Mouse (Mus musculus): ENCODE measurements around the gene Elfn2. TPM values are rescaled to one million over a fixed set of nuclear protein-coding genes. Genes with fewer than 3 reads are reported as not detected.

The Elfn2 gene
- polyA plus RNA-seq, 1 experiment from 2014 or later: 6.0 TPM

DNA sequence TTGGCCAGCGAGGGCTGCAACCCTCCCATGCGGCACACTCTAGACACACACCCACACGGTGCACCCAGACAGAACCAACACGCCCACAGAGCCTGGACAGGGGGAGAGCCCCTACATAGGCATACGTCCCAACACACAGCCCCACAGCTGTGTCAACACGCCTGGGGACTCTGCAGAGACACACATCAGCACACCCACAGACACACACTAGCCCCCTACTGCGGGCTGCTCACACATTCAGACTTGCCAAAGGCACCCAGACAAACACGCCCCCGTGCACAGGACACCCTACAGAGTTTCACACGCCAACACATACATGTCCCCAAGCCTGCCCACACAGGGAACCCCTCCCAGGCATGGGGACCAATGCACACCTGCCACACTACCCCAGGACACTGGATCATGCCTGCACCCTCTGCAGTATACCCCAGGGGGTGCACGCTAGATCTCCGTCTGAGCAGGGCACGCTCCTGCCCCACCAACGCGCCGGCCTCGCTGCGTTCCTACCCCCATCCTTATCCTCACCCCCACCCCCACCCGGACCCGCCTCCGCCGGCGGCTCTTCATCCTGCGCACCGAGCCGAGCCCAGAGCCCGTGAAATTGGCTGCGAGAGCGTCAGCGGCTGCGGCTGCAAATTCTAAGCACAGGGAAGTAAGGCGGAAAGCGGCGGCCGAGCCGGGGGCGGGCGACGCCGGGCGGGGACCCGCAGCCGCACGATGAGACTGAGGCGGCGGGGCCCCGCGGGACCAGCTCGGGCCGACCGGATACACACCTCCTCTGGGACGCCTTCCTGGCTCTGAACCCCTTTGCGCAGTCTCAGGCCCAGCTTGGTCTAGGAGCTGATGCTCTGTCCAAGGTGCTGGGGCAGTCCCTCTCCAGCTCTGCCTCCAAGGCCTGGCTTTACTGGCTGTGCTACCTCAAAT lies 6.0 kb downstream of the Elfn2 start:
- peak overlapping the region; percentile 62 for H3K9ac ChIP-seq
- H3K4me1 ChIP-seq (replicated peaks; ENCODE audit: control insufficient read depth, insufficient read depth, low read length): peaks cover 47% of the 10 kb centered on the region
- ATAC-seq (ENCODE audit: low FRiP score): no peak

DNA sequence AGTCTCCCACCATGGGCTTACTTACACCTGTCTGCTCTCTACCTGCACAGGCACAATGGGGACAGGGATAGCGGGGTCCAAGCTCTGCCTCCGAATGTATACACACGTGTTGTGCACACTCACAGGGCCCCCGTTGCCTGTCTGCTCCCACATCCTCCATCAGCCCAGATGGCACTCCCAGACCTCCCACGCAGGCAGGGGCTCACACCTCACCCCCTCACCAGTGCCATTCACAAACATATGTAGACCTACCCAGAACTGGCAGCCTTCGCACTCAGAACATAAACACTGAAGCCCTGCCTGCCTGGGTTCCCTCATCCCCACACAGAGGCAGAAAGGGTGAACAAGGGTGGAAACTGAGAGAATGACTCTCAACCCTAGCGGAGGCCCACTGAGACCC lies 6.6 kb downstream of the Elfn2 start:
- peaks cover 47% of the 10 kb centered on the region for H3K4me1 ChIP-seq (replicated peaks; ENCODE audit: control insufficient read depth, insufficient read depth, low read length)
- H3K4me2 ChIP-seq (replicated peaks): peak overlapping the region; percentile 66
- ATAC-seq (ENCODE audit: low FRiP score) (no peak), DNase-seq (ENCODE audit: low spot score) (no peak)
- no peaks in the 10 kb centered on the region for H3K9me3 ChIP-seq (ENCODE audit: control insufficient read depth, low read length)
- 68% methylated on average over 7 of the region's 7 CpGs for WGBS
- H3K27ac ChIP-seq: no peak overlapping the region
- H3K36me3 ChIP-seq (replicated peaks; ENCODE audit: control insufficient read depth, insufficient read depth): no peaks in the 10 kb centered on the region
- H3K27me3 ChIP-seq (ENCODE audit: control insufficient read depth, insufficient read depth, low read length): peaks cover 22% of the 10 kb centered on the region; the same call in 1 of the 2 replicates
- H3K9ac ChIP-seq: 0 out of 2 replicates have a peak overlapping the region, but pooled peaks have one; percentile 10
- H3K4me3 ChIP-seq (replicated peaks; ENCODE audit: low read length): 0 out of 2 replicates have a peak overlapping the region, but pooled peaks have one; percentile 29

More for the DNA sequence above, 6.0 kb downstream of the Elfn2 start:
- peak overlapping the region; percentile 29 for H3K4me3 ChIP-seq (replicated peaks; ENCODE audit: low read length)
- H3K27ac ChIP-seq: 0 out of 2 replicates have a peak overlapping the region, but pooled peaks have one; percentile 4
- peaks cover 26% of the 10 kb centered on the region; the same call in 1 of the 2 replicates for H3K27me3 ChIP-seq (ENCODE audit: control insufficient read depth, insufficient read depth, low read length)
- DNase-seq (ENCODE audit: low spot score): peak; percentile 41
- no peaks in the 10 kb centered on the region for H3K9me3 ChIP-seq (ENCODE audit: control insufficient read depth, low read length)
- WGBS: 6% methylated on average over 47 of the region's 53 CpGs
- no peaks in the 10 kb centered on the region for H3K36me3 ChIP-seq (replicated peaks; ENCODE audit: control insufficient read depth, insufficient read depth)
- peak overlapping the region; percentile 66 for H3K4me2 ChIP-seq (replicated peaks)

DNA sequence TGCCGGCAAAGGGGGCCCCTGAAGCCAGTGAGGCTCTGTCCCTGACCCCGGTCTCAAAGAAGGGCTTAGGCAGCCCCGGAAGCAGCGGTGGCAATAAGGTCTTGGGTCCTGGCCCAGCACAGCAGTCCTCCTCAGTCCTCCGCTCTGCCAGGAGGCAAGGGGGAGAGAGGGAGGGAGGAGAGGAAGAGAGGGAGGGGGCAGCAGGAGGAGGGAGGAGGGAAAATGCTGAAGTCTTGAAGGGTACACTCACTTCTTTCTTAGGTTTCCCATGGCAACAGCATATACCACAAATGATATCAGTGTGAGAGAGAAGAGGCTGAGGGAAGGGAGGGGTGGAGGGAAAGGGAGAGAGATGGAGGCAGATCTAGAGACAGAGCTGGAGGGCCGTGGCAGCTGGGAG lies 7.9 kb downstream of the Elfn2 start:
- Histone ChIP-seq H3K9me3 (ENCODE audit: control insufficient read depth, low read length) (no peaks in the 10 kb centered on the region), H3K27me3 (ENCODE audit: control insufficient read depth, insufficient read depth, low read length) (peaks cover 17% of the 10 kb centered on the region; the same call in 1 of the 2 replicates), H3K36me3 (replicated peaks; ENCODE audit: control insufficient read depth, insufficient read depth) (no peaks in the 10 kb centered on the region), H3K4me2 (replicated peaks) (peak overlapping the region; percentile 29), H3K4me1 (replicated peaks; ENCODE audit: control insufficient read depth, insufficient read depth, low read length) (peaks cover 47% of the 10 kb centered on the region), H3K27ac (peak overlapping the region; percentile 55; the same call in 1 of the 2 replicates), H3K9ac (peak overlapping the region; percentile 31; the same call in 1 of the 2 replicates), H3K4me3 (replicated peaks; ENCODE audit: low read length) (no peak overlapping the region)
- WGBS: 18% methylated on average over 6 of the region's 6 CpGs
- DNase-seq (ENCODE audit: low spot score): peak; percentile 37
- ATAC-seq (ENCODE audit: low FRiP score): peak; percentile 34

- Histone ChIP-seq H3K9ac (0 out of 2 replicates have a peak overlapping the region, but pooled peaks have one; percentile 31), H3K27me3 (ENCODE audit: control insufficient read depth, insufficient read depth, low read length) (peaks cover 8% of the 10 kb centered on the region; the same call in 1 of the 2 replicates), H3K4me3 (replicated peaks; ENCODE audit: low read length) (no peak overlapping the region), H3K36me3 (replicated peaks; ENCODE audit: control insufficient read depth, insufficient read depth) (no peaks in the 10 kb centered on the region), H3K4me2 (replicated peaks) (peak overlapping the region; percentile 29), H3K27ac (0 out of 2 replicates have a peak overlapping the region, but pooled peaks have one; percentile 55), H3K4me1 (replicated peaks; ENCODE audit: control insufficient read depth, insufficient read depth, low read length) (peaks cover 47% of the 10 kb centered on the region), H3K9me3 (ENCODE audit: control insufficient read depth, low read length) (no peaks in the 10 kb centered on the region)
- peak; percentile 44; the same call in 1 of the 2 replicates for ATAC-seq (ENCODE audit: low FRiP score)
- peak; percentile 68 for DNase-seq (ENCODE audit: low spot score)
- WGBS: 14% methylated on average over 7 of the region's 7 CpGs
Measured at GRCm38 (mm10) chr15:78709767-78710166, 8.8 kb downstream of the Elfn2 start.

- ATAC-seq (ENCODE audit: low FRiP score) (no peak), DNase-seq (ENCODE audit: low spot score) (no peak)
- H3K9ac ChIP-seq: no peak overlapping the region
- H3K27ac ChIP-seq: no peak overlapping the region
- peaks cover 1% of the 10 kb centered on the region; the same call in 1 of the 2 replicates for H3K27me3 ChIP-seq (ENCODE audit: control insufficient read depth, insufficient read depth, low read length)
- WGBS: 64% methylated on average over 3 of the region's 3 CpGs
- no peaks in the 10 kb centered on the region for H3K9me3 ChIP-seq (ENCODE audit: control insufficient read depth, low read length)
- H3K36me3 ChIP-seq (replicated peaks; ENCODE audit: control insufficient read depth, insufficient read depth): no peaks in the 10 kb centered on the region
- H3K4me3 ChIP-seq (replicated peaks; ENCODE audit: low read length): no peak overlapping the region
- H3K4me2 ChIP-seq (replicated peaks): no peak overlapping the region
- peaks cover 25% of the 10 kb centered on the region for H3K4me1 ChIP-seq (replicated peaks; ENCODE audit: control insufficient read depth, insufficient read depth, low read length)
Measured at GRCm38 (mm10) chr15:78706630-78707029, 11.9 kb downstream of the Elfn2 start.

DNA sequence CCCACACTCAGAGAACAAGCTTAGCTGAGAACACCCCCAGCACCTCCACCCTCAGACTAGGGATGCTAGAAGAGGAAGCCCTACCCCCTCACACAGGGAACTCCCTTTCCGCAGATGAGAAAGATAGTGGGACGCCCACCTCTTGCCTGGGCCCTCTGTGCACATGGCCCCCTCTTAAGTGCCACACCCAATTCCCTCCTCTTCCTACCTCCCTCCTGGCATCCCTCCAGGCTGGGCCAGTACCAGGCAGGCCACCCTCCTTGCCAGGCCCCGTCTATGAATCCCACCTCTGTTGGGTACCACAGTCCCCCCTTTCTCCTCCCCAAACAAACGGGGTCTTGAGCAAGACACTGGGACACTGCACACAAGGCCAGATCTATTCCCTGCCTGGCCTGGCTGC lies 13.7 kb downstream of the Elfn2 start:
- no peaks in the 10 kb centered on the region for H3K9me3 ChIP-seq (ENCODE audit: control insufficient read depth, low read length)
- WGBS: 58% methylated on average over 4 of the region's 4 CpGs
- H3K4me1 ChIP-seq (replicated peaks; ENCODE audit: control insufficient read depth, insufficient read depth, low read length): peaks cover 9% of the 10 kb centered on the region
- ATAC-seq (ENCODE audit: low FRiP score) (no peak), DNase-seq (ENCODE audit: low spot score) (no peak)
- no peak overlapping the region for H3K9ac ChIP-seq
- H3K4me2 ChIP-seq (replicated peaks): no peak overlapping the region
- H3K27ac ChIP-seq: no peak overlapping the region
- H3K27me3 ChIP-seq (ENCODE audit: control insufficient read depth, insufficient read depth, low read length): no peaks in the 10 kb centered on the region
- no peaks in the 10 kb centered on the region for H3K36me3 ChIP-seq (replicated peaks; ENCODE audit: control insufficient read depth, insufficient read depth)
- no peak overlapping the region for H3K4me3 ChIP-seq (replicated peaks; ENCODE audit: low read length)

DNA sequence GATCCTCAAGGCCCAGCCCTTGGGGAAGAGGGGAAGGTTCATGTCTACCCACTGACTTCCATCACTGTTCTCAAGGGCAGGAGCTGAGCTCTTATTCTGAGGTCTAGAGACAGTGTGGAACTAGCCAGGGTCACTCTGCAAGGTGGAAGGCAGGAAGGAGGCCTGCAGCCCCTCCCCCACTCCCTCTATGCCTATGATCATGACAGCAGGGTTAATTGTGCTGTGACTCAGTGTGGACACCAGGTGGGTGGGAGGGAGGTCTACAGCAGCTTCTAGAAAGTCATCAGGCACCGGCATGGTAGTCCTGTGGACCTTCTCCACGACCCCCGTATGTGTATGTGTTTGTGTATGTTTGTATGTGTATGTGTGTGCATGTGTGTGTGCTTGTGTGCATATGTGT lies 14.6 kb downstream of the Elfn2 start:
- no peak for ATAC-seq (ENCODE audit: low FRiP score)
- no peak for DNase-seq (ENCODE audit: low spot score)
- no peaks in the 10 kb centered on the region for H3K27me3 ChIP-seq (ENCODE audit: control insufficient read depth, insufficient read depth, low read length)

GRCm38 (mm10) chr15:78700420-78700819 lies 18.2 kb downstream of the Elfn2 start:
- DNase-seq (ENCODE audit: low spot score) (no peak), ATAC-seq (ENCODE audit: low FRiP score) (no peak)
- H3K9ac ChIP-seq: no peak overlapping the region
- H3K4me3 ChIP-seq (replicated peaks; ENCODE audit: low read length): no peak overlapping the region
- H3K27me3 ChIP-seq (ENCODE audit: control insufficient read depth, insufficient read depth, low read length): no peaks in the 10 kb centered on the region
- WGBS: 95% methylated on average over 2 of the region's 2 CpGs
- no peak overlapping the region for H3K27ac ChIP-seq
- no peak overlapping the region for H3K4me2 ChIP-seq (replicated peaks)
- H3K36me3 ChIP-seq (replicated peaks; ENCODE audit: control insufficient read depth, insufficient read depth): no peaks in the 10 kb centered on the region
- H3K9me3 ChIP-seq (ENCODE audit: control insufficient read depth, low read length): no peaks in the 10 kb centered on the region
- peaks cover 3% of the 10 kb centered on the region; the same call in 1 of the 2 replicates for H3K4me1 ChIP-seq (replicated peaks; ENCODE audit: control insufficient read depth, insufficient read depth, low read length)

More for the DNA sequence above, 14.6 kb downstream of the Elfn2 start:
- H3K9ac ChIP-seq: no peak overlapping the region
- 78% methylated on average over 3 of the region's 3 CpGs for WGBS
- no peak overlapping the region for H3K4me3 ChIP-seq (replicated peaks; ENCODE audit: low read length)
- H3K36me3 ChIP-seq (replicated peaks; ENCODE audit: control insufficient read depth, insufficient read depth): no peaks in the 10 kb centered on the region
- no peak overlapping the region for H3K27ac ChIP-seq
- peaks cover under 1% of the 10 kb centered on the region; the same call in 1 of the 2 replicates for H3K4me1 ChIP-seq (replicated peaks; ENCODE audit: control insufficient read depth, insufficient read depth, low read length)
- H3K9me3 ChIP-seq (ENCODE audit: control insufficient read depth, low read length): no peaks in the 10 kb centered on the region
- no peak overlapping the region for H3K4me2 ChIP-seq (replicated peaks)

DNA sequence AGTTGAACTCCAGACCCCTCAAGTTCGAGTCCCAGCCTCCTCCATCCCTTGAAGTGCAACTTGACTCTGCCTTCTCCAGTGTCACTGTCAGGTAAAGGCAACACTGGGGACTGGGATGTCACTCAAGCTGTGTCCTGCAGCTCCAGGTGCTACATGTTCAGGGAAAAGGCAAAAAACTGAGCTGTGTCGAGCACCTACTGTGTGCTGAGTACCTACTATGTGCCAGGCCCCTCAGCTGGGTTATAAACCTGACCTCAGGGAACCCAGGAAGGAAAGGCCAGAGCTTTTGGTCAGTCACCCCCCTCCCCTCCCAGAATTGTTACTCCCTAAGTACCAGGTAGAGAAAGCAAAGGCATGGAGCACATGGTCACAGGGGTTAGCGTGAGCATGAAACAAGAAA lies 19.1 kb downstream of the Elfn2 start:
- Histone ChIP-seq H3K4me2 (replicated peaks) (no peak overlapping the region), H3K9me3 (ENCODE audit: control insufficient read depth, low read length) (no peaks in the 10 kb centered on the region), H3K36me3 (replicated peaks; ENCODE audit: control insufficient read depth, insufficient read depth) (no peaks in the 10 kb centered on the region), H3K27ac (no peak overlapping the region), H3K9ac (no peak overlapping the region), H3K4me3 (replicated peaks; ENCODE audit: low read length) (no peak overlapping the region), H3K27me3 (ENCODE audit: control insufficient read depth, insufficient read depth, low read length) (no peaks in the 10 kb centered on the region), H3K4me1 (replicated peaks; ENCODE audit: control insufficient read depth, insufficient read depth, low read length) (peaks cover 3% of the 10 kb centered on the region; the same call in 1 of the 2 replicates)
- 68% methylated on average over 3 of the region's 3 CpGs for WGBS
- DNase-seq (ENCODE audit: low spot score) (no peak), ATAC-seq (ENCODE audit: low FRiP score) (no peak)
